8 mouse cellular contexts compared by ENCODE assay signal in genomic region chr5:24475476-24476241, GRCm38 (mm10). TPM values are rescaled to one million over a fixed set of nuclear protein-coding genes. Genes with fewer than 3 reads are reported as not detected.
DNase-seq lines count a peak whose midpoint lies in the region; ATAC-seq and TF ChIP-seq lines count a peak whose summit lies in the region.

No protein-coding gene starts in this region.

- H3K9ac ChIP-seq in liver, embryonic 11.5 days (ENCODE audit: low read depth, low read length), result no peak overlapping the region
- no peak overlapping the region for H3K9ac ChIP-seq in liver, postnatal 0 days (replicated peaks)
- 0 out of 2 replicates have a peak overlapping the region, but pooled peaks have one; percentile 57 for H3K9ac ChIP-seq in embryonic facial prominence, embryonic 12.5 days
- H3K9ac ChIP-seq in kidney, embryonic 14.5 days (ENCODE audit: low read depth, low read length), result peak overlapping the region; percentile 51; the same call in 1 of the 2 replicates

- TF ChIP-seq EP300 in liver, postnatal 0 days (IDR thresholded peaks at IDR 0.05; ENCODE audit: low read depth), result no peak

- H3K4me2 ChIP-seq in liver, embryonic 11.5 days, result peak overlapping the region; percentile 77
- no peak overlapping the region for H3K4me2 ChIP-seq in liver, postnatal 0 days (ENCODE audit: low read depth, low read length)
- peak overlapping the region; percentile 64 for H3K4me2 ChIP-seq in embryonic facial prominence, embryonic 12.5 days (replicated peaks)
- peak overlapping the region; percentile 92; the same call in 1 of the 2 replicates for H3K4me2 ChIP-seq in kidney, embryonic 14.5 days (replicated peaks; ENCODE audit: low read depth, low read length)

- no peaks in the 10 kb centered on the region for H3K9me3 ChIP-seq in liver, embryonic 11.5 days (ENCODE audit: control insufficient read depth, low read length)
- H3K9me3 ChIP-seq in liver, postnatal 0 days (ENCODE audit: low read length), result no peaks in the 10 kb centered on the region
- no peaks in the 10 kb centered on the region for H3K9me3 ChIP-seq in embryonic facial prominence, embryonic 12.5 days
- H3K9me3 ChIP-seq in kidney, embryonic 14.5 days (ENCODE audit: control insufficient read depth, low read length), result no peaks in the 10 kb centered on the region

- H3K27ac ChIP-seq in liver, embryonic 11.5 days (ENCODE audit: low read depth, low read length), result no peak overlapping the region
- no peak overlapping the region for H3K27ac ChIP-seq in liver, postnatal 0 days (ENCODE audit: low read depth)
- H3K27ac ChIP-seq in embryonic facial prominence, embryonic 12.5 days, result no peak overlapping the region
- H3K27ac ChIP-seq in kidney, embryonic 14.5 days (ENCODE audit: low read depth, low read length), result no peak overlapping the region

- DNase-seq in liver, embryonic 11.5 days (ENCODE audit: low spot score), result no peak
- no peak for DNase-seq in liver, postnatal 0 days
- peak; percentile 85 to 95 for DNase-seq in lung, postnatal 4 days
- no peak for DNase-seq in MN1 (ENCODE audit: low spot score)
- no peak for DNase-seq in thymus, postnatal 0 days (ENCODE audit: low spot score)
- no peak for DNase-seq in left cerebral cortex, adult 8-10 months (ENCODE audit: low spot score in 2 of 2)

- H3K36me3 ChIP-seq in liver, embryonic 11.5 days (ENCODE audit: control insufficient read depth, insufficient read depth, low read length), result peaks cover 28% of the 10 kb centered on the region
- peaks cover 30% of the 10 kb centered on the region for H3K36me3 ChIP-seq in liver, postnatal 0 days (replicated peaks; ENCODE audit: insufficient read depth, low read length)
- peaks cover 39% of the 10 kb centered on the region for H3K36me3 ChIP-seq in embryonic facial prominence, embryonic 12.5 days
- peaks cover 44% of the 10 kb centered on the region for H3K36me3 ChIP-seq in kidney, embryonic 14.5 days (ENCODE audit: control insufficient read depth, insufficient read depth, low read length)

- no peak for TF ChIP-seq CTCF in liver, postnatal 0 days (IDR thresholded peaks at IDR 0.05; ENCODE audit: low read depth)

- H3K27me3 ChIP-seq in liver, embryonic 11.5 days (replicated peaks; ENCODE audit: control insufficient read depth, insufficient read depth, low read length), result peaks cover 30% of the 10 kb centered on the region
- H3K27me3 ChIP-seq in liver, postnatal 0 days (ENCODE audit: insufficient read depth, low read length), result peaks cover 17% of the 10 kb centered on the region
- peaks cover 25% of the 10 kb centered on the region; the same call in 1 of the 2 replicates for H3K27me3 ChIP-seq in embryonic facial prominence, embryonic 12.5 days
- peaks cover 6% of the 10 kb centered on the region; the same call in 1 of the 2 replicates for H3K27me3 ChIP-seq in kidney, embryonic 14.5 days (ENCODE audit: control insufficient read depth, insufficient read depth, low read length)

- ATAC-seq in liver, embryonic 11.5 days (replicated peaks; ENCODE audit: low FRiP score), result no peak
- no peak for ATAC-seq in liver, postnatal 0 days
- ATAC-seq in embryonic facial prominence, embryonic 12.5 days (ENCODE audit: insufficient number of reproducible peaks, insufficient read depth, low FRiP score, low TSS enrichment), result no peak
- 0 out of 2 replicates have a peak, but pooled peaks have one; percentile 10 for ATAC-seq in kidney, embryonic 14.5 days (ENCODE audit: low FRiP score, low TSS enrichment)

- 75% methylated on average over 6 of the region's 6 CpGs for WGBS in liver, embryonic 11.5 days
- WGBS in liver, postnatal 0 days (ENCODE audit: insufficient replicate concordance), result 75% methylated on average over 6 of the region's 6 CpGs
- 72% methylated on average over 6 of the region's 6 CpGs for WGBS in embryonic facial prominence, embryonic 12.5 days
- WGBS in kidney, embryonic 14.5 days, result 79% methylated on average over 6 of the region's 6 CpGs

- no peak overlapping the region for H3K4me3 ChIP-seq in liver, embryonic 11.5 days (ENCODE audit: low read depth, low read length)
- no peak overlapping the region for H3K4me3 ChIP-seq in liver, postnatal 0 days (ENCODE audit: low read depth, low read length)
- H3K4me3 ChIP-seq in embryonic facial prominence, embryonic 12.5 days, result peak overlapping the region; percentile 39
- H3K4me3 ChIP-seq in kidney, embryonic 14.5 days (ENCODE audit: low read length), result peak overlapping the region; percentile 50

- peaks cover 28% of the 10 kb centered on the region for H3K4me1 ChIP-seq in liver, embryonic 11.5 days (replicated peaks; ENCODE audit: control insufficient read depth, insufficient read depth, low read length)
- peaks cover 11% of the 10 kb centered on the region for H3K4me1 ChIP-seq in liver, postnatal 0 days (ENCODE audit: insufficient read depth)
- peaks cover 40% of the 10 kb centered on the region for H3K4me1 ChIP-seq in embryonic facial prominence, embryonic 12.5 days
- peaks cover 18% of the 10 kb centered on the region; the same call in 1 of the 2 replicates for H3K4me1 ChIP-seq in kidney, embryonic 14.5 days (ENCODE audit: control insufficient read depth, insufficient read depth, low read length)

RNA-seq across cellular contexts. Expression of gene Agap3, which starts 23.7 kb away (rescaled TPM):
- polyA plus RNA-seq in liver, embryonic 11.5 days (2014; fragmentation: Nextera tagmentation; extraction: Ambion mirVana), result 29.4 and 30.6 TPM in 2 replicates
- polyA plus RNA-seq in liver, postnatal 0 days (2015; fragmentation: Nextera tagmentation; extraction: Ambion mirVana), result 8.3 and 9.1 TPM in 2 replicates
- 52.4 and 68.6 TPM in 2 replicates for polyA plus RNA-seq in embryonic facial prominence, embryonic 12.5 days (2016; fragmentation: Nextera tagmentation; extraction: Ambion mirVana)
- polyA plus RNA-seq in kidney, embryonic 14.5 days (2014; fragmentation: Nextera tagmentation; extraction: Ambion mirVana), result 19.7 and 24.7 TPM in 2 replicates
- polyA plus RNA-seq in thymus, postnatal 0 days (2015; fragmentation: Nextera tagmentation; extraction: Ambion mirVana), result 24.5 and 26.9 TPM in 2 replicates
- total RNA-seq in left cerebral cortex, adult 8-10 months (2022), result 100 to 1,000 TPM; 521 to 543 (median 525) TPM

RNA-seq across cellular contexts. Expression of gene Tmub1, which starts 28.0 kb away (rescaled TPM):
- 12.3 and 12.4 TPM in 2 replicates for polyA plus RNA-seq in liver, embryonic 11.5 days (2014; fragmentation: Nextera tagmentation; extraction: Ambion mirVana)
- 5.2 and 5.5 TPM in 2 replicates for polyA plus RNA-seq in liver, postnatal 0 days (2015; fragmentation: Nextera tagmentation; extraction: Ambion mirVana)
- 24.7 and 24.9 TPM in 2 replicates for polyA plus RNA-seq in embryonic facial prominence, embryonic 12.5 days (2016; fragmentation: Nextera tagmentation; extraction: Ambion mirVana)
- 23.8 and 25.7 TPM in 2 replicates for polyA plus RNA-seq in kidney, embryonic 14.5 days (2014; fragmentation: Nextera tagmentation; extraction: Ambion mirVana)
- polyA plus RNA-seq in thymus, postnatal 0 days (2015; fragmentation: Nextera tagmentation; extraction: Ambion mirVana), result 33.7 and 35.4 TPM in 2 replicates
- total RNA-seq in left cerebral cortex, adult 8-10 months (2022), result 10 to 100 TPM; 24.2 to 30.3 (median 27.3) TPM

RNA-seq across cellular contexts. Expression of gene Fastk, which starts 30.6 kb away (rescaled TPM):
- polyA plus RNA-seq in liver, embryonic 11.5 days (2014; fragmentation: Nextera tagmentation; extraction: Ambion mirVana), result 95.1 and 101 TPM in 2 replicates
- 40.6 and 46.9 TPM in 2 replicates for polyA plus RNA-seq in liver, postnatal 0 days (2015; fragmentation: Nextera tagmentation; extraction: Ambion mirVana)
- 117 and 122 TPM in 2 replicates for polyA plus RNA-seq in embryonic facial prominence, embryonic 12.5 days (2016; fragmentation: Nextera tagmentation; extraction: Ambion mirVana)
- polyA plus RNA-seq in kidney, embryonic 14.5 days (2014; fragmentation: Nextera tagmentation; extraction: Ambion mirVana), result 104 and 105 TPM in 2 replicates
- 86.0 and 88.5 TPM in 2 replicates for polyA plus RNA-seq in thymus, postnatal 0 days (2015; fragmentation: Nextera tagmentation; extraction: Ambion mirVana)
- 100 to 1,000 TPM; 128 to 142 (median 135) TPM for total RNA-seq in left cerebral cortex, adult 8-10 months (2022)

RNA-seq across cellular contexts. Expression of gene Gbx1, which starts 51.3 kb away (rescaled TPM):
- 0.04 TPM in 1 of 2 replicates, not detected in the other for polyA plus RNA-seq in liver, embryonic 11.5 days (2014; fragmentation: Nextera tagmentation; extraction: Ambion mirVana)
- polyA plus RNA-seq in liver, postnatal 0 days (2015; fragmentation: Nextera tagmentation; extraction: Ambion mirVana), result not detected in 2 replicates
- polyA plus RNA-seq in embryonic facial prominence, embryonic 12.5 days (2016; fragmentation: Nextera tagmentation; extraction: Ambion mirVana), result 0.04 and 0.23 TPM in 2 replicates
- polyA plus RNA-seq in kidney, embryonic 14.5 days (2014; fragmentation: Nextera tagmentation; extraction: Ambion mirVana), result 0.05 TPM in 1 of 2 replicates, not detected in the other
- 0.10 TPM in 1 of 2 replicates, not detected in the other for polyA plus RNA-seq in thymus, postnatal 0 days (2015; fragmentation: Nextera tagmentation; extraction: Ambion mirVana)
- 1 to 10 TPM in 3 of 4 experiments, under 1 TPM in 1; 0.65 to 1.4 (median 1.2) TPM for total RNA-seq in left cerebral cortex, adult 8-10 months (2022)

RNA-seq across cellular contexts. Expression of gene Slc4a2, which starts 52.0 kb away (rescaled TPM):
- 20.5 and 22.4 TPM in 2 replicates for polyA plus RNA-seq in liver, embryonic 11.5 days (2014; fragmentation: Nextera tagmentation; extraction: Ambion mirVana)
- 7.5 and 8.3 TPM in 2 replicates for polyA plus RNA-seq in liver, postnatal 0 days (2015; fragmentation: Nextera tagmentation; extraction: Ambion mirVana)
- polyA plus RNA-seq in embryonic facial prominence, embryonic 12.5 days (2016; fragmentation: Nextera tagmentation; extraction: Ambion mirVana), result 46.6 and 49.8 TPM in 2 replicates
- polyA plus RNA-seq in kidney, embryonic 14.5 days (2014; fragmentation: Nextera tagmentation; extraction: Ambion mirVana), result 21.6 and 26.8 TPM in 2 replicates
- 23.2 and 26.6 TPM in 2 replicates for polyA plus RNA-seq in thymus, postnatal 0 days (2015; fragmentation: Nextera tagmentation; extraction: Ambion mirVana)
- total RNA-seq in left cerebral cortex, adult 8-10 months (2022), result 10 to 100 TPM; 31.0 to 52.6 (median 39.2) TPM

Comparison
In these comparisons a context has a peak if more than half of its experiments do, and no peak if none do; other contexts are left out.
1. DNase-seq: peak in lung, postnatal 4 days (2 of 2); none in liver, embryonic 11.5 days (single experiment), liver, postnatal 0 days (single experiment), MN1 (single experiment), thymus, postnatal 0 days (single experiment) and left cerebral cortex, adult 8-10 months (0 of 2).
2. H3K4me3 ChIP-seq: peak in embryonic facial prominence, embryonic 12.5 days (single experiment) and kidney, embryonic 14.5 days (single experiment); none in liver, embryonic 11.5 days (single experiment) and liver, postnatal 0 days (single experiment).
3. H3K9ac ChIP-seq: peak in embryonic facial prominence, embryonic 12.5 days (single experiment) and kidney, embryonic 14.5 days (single experiment); none in liver, embryonic 11.5 days (single experiment) and liver, postnatal 0 days (single experiment).